Mouse (Mus musculus) midbrain, embryonic 15.5 days (tissue): ENCODE measurements at regions not wholly inside any gene's neighbourhood (a gene's known extent, or its start where the extent isn't known, plus 50 kb on each side); places are given as distances from the start of the nearest gene placed in this dataset.

Experiments
- ATAC-seq: fragments of 200-750 bp; cut with Nextera tagmentation; replicated peaks from 2 replicates; pipeline ENCODE4 v1.8.0; 2017; ENCODE audit warnings: moderate TSS enrichment
- H3K27ac ChIP-seq: fragments of 300-500 bp; sonication (generic); 2 replicates; pipeline ENCODE4 v1.5.1; 2015; ENCODE audit warnings: mild to moderate bottlenecking, inconsistent platforms
- H3K27me3 ChIP-seq: fragments of 300-500 bp; sonication (generic); replicated peaks from 2 replicates; pipeline ENCODE4 v1.6.1; 2015; ENCODE audit warnings: inconsistent platforms
- H3K36me3 ChIP-seq: fragments of 300-500 bp; sonication (generic); replicated peaks from 2 replicates; pipeline ENCODE4 v1.6.1; 2015; ENCODE audit warnings: inconsistent platforms
- H3K4me1 ChIP-seq: fragments of 300-500 bp; sonication (generic); 2 replicates; pipeline ENCODE4 v1.6.1; 2015; ENCODE audit warnings: inconsistent platforms
- H3K4me2 ChIP-seq: fragments of 300-500 bp; sonication (generic); 2 replicates; pipeline ENCODE4 v1.6.1; 2015; ENCODE audit warnings: inconsistent platforms, mild to moderate bottlenecking, moderate library complexity
- H3K4me3 ChIP-seq: fragments of 300-500 bp; sonication (generic); 2 replicates; pipeline ENCODE4 v1.5.1; 2015; ENCODE audit warnings: mild to moderate bottlenecking, inconsistent platforms
- H3K9ac ChIP-seq: fragments of 300-500 bp; sonication (generic); 2 replicates; pipeline ENCODE4 v1.6.1; 2015; ENCODE audit warnings: mild to moderate bottlenecking, inconsistent platforms
- H3K9me3 ChIP-seq: fragments of 300-500 bp; sonication (generic); 2 replicates; pipeline ENCODE4 v1.6.1; 2016; ENCODE audit warnings: inconsistent platforms
- WGBS: fragments of 180-500 bp; shearing (Covaris S2); methylation state at CpG from one replicate; pipeline ENCODE4 v1.1.7; 2015; ENCODE audit warnings: mixed read lengths; 5-methylcytosine and 5-hydroxymethylcytosine counted together

DNA sequence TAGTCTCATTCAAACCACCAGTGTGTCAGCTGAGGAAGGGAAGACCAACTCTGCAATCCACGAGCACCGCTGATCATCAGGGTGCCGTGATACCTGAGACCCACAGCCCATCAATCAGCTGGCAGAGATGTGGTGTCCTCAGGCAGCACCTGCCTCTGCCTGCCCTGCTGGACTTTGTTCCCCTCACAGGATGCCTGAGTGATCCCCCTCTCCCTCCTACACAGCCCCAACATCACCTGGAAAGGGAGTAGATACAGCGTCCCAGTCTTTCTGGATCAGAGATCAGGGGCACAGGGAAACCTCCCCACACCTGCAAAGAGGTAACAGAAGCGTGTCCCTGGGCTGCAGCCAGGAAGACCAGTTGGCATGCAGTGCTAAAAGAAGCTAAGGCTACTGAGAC lies 198.4 kb downstream of the Ajap1 start:
- Histone ChIP-seq H3K4me1 (no peaks in the 10 kb centered on the region), H3K4me3 (no peak overlapping the region), H3K9me3 (no peaks in the 10 kb centered on the region), H3K4me2 (no peak overlapping the region), H3K36me3 (no peaks in the 10 kb centered on the region), H3K9ac (no peak overlapping the region), H3K27ac (no peak overlapping the region), H3K27me3 (no peaks in the 10 kb centered on the region)
- no peak for ATAC-seq
- 91% methylated on average over 5 of the region's 5 CpGs for WGBS

DNA sequence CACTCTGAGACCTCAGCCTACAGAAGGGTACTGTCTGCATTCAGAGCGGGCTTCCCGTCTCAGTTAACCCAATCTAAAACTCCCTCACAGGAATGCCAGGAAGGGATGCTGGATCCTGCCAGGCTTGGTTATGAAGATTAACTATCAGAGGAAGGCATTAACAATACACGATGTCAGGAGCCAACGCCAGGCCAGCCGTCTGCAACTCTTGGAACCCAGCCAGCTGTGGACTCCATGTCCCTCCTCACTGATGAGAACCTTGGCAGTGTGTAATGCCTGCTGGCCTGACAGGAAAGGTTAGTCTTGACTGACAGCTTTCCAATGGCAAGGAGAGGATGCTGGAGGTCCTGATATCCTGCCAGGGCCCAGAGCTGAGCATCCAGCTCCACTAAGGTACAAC lies 206.0 kb downstream of the Ajap1 start:
- no peaks in the 10 kb centered on the region for H3K27me3 ChIP-seq

DNA sequence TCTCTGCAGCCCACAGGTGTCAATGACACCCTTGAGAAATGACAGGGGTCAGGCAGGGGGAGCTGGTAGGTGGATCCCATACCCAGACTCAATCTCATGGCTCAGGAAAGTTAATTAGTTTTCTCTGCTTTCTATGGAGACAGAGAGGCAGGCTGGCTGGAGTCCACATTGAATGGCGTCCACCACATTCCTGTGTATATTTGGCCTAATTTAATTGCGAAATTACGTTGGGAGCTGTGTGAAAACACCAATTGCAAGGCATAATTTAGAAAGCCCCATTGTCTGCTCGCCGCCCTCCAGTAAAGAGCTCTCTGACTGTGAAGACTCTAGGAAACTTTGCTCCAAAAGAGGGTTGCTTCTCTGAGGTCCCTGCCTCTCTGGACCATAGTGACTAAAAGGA lies 211.2 kb downstream of the Ajap1 start:
- Histone ChIP-seq H3K4me1 (peaks cover 17% of the 10 kb centered on the region), H3K9ac (no peak overlapping the region), H3K27me3 (no peaks in the 10 kb centered on the region), H3K36me3 (no peaks in the 10 kb centered on the region), H3K27ac (no peak overlapping the region), H3K4me3 (no peak overlapping the region), H3K4me2 (no peak overlapping the region), H3K9me3 (no peaks in the 10 kb centered on the region)
- 46% methylated on average over 5 of the region's 5 CpGs for whole genome bisulfite sequencing
- no peak for ATAC-seq

More for the DNA sequence above, 206.0 kb downstream of the Ajap1 start:
- H3K4me2 ChIP-seq, result no peak overlapping the region
- ATAC-seq, result no peak
- no peaks in the 10 kb centered on the region for H3K9me3 ChIP-seq
- no peaks in the 10 kb centered on the region for H3K4me1 ChIP-seq
- no peaks in the 10 kb centered on the region for H3K36me3 ChIP-seq
- WGBS, result 64% methylated on average over 5 of the region's 5 CpGs
- no peak overlapping the region for H3K27ac ChIP-seq
- no peak overlapping the region for H3K9ac ChIP-seq
- H3K4me3 ChIP-seq, result no peak overlapping the region

DNA sequence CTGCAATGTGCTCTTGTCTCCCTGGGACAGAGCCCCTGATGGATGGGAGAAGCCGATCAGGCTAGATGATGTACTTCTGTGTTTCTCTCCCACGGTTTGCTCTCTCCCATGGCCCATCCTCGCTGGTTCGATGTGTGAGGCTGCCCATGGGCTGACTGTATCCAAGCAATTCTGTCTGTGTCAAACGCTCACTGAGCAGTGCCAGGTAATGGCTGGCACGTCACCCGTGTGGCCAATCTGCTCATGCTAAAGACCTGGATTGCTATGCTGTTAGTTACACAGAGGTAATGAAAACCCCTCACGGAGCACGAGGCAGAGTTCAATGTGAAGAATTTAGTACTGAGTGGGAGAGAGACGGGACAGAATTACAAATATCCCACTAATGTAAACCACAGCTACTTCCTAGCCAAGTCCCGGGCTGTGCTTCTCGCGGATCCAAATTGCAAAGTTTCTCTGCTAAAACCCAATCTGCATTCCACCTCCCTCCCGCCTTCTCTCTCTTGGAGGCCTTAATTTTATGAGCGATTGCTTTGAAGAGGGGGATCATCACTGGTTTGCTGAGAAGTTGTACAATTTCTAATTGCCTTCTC lies 219.3 kb downstream of the Ajap1 start:
- no peak overlapping the region for H3K27ac ChIP-seq
- H3K4me1 ChIP-seq, result peaks cover 3% of the 10 kb centered on the region; the same call in 1 of the 2 replicates
- H3K4me2 ChIP-seq, result no peak overlapping the region
- no peaks in the 10 kb centered on the region for H3K9me3 ChIP-seq
- no peak overlapping the region for H3K4me3 ChIP-seq
- no peak for ATAC-seq
- no peak overlapping the region for H3K9ac ChIP-seq
- no peaks in the 10 kb centered on the region for H3K27me3 ChIP-seq
- WGBS, result 76% methylated on average over 15 of the region's 15 CpGs
- H3K36me3 ChIP-seq, result no peaks in the 10 kb centered on the region

DNA sequence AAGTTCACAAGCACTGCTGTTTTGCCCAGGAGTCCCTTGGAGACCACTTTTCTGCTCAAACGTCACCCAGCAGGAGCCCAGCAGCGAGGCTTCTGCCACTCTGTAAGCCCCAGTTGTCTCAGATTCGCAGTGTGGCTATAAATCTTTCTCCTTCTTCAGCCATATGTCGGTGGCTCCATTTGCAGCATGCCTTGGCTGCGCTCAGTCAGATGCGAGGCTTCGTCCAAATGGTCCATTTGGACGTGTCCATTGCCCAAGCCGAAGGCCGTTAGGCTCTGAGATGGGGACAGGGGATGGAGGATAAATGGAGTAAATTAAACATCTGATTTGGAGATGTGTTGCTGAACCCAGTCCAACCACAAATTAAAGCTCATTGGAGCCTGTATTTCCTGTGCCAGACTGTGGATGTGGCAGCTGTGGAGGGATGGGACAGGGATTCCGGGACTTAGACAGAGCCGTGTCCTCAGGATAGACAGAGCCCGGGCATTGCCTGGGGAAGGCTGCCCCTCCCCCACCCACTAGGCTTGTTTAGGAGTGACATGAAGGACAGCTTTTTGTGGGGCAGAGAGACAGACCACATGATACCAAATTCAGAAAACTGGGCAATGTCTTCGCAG lies 221.6 kb downstream of the Ajap1 start:
- H3K4me3 ChIP-seq, result no peak overlapping the region
- no peaks in the 10 kb centered on the region for H3K27me3 ChIP-seq
- H3K27ac ChIP-seq, result no peak overlapping the region
- no peak overlapping the region for H3K9ac ChIP-seq
- H3K9me3 ChIP-seq, result no peaks in the 10 kb centered on the region
- H3K4me1 ChIP-seq, result no peaks in the 10 kb centered on the region
- no peaks in the 10 kb centered on the region for H3K36me3 ChIP-seq
- ATAC-seq, result no peak
- WGBS, result 79% methylated on average over 14 of the region's 14 CpGs
- no peak overlapping the region for H3K4me2 ChIP-seq

DNA sequence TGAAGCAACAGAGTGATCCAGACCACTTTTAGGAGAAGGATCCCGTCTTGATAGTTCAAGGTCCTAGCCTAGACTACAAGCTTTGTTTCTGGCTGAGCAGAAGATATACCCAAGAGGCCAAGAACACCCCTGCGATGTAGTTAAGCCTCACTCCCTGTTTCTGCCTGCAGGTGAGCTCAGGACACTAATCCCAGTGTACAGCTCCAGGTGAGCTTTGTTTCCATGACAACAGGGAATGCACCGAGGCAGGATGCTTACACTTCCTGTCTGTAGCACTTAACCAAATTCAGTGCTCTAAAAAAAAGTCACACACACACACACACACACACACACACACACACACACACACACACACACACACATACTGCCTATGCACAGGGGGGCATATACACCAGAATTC lies 230.7 kb downstream of the Ajap1 start:
- H3K36me3 ChIP-seq, result no peaks in the 10 kb centered on the region
- H3K9ac ChIP-seq, result no peak overlapping the region
- H3K27me3 ChIP-seq, result no peaks in the 10 kb centered on the region
- 0 out of 2 replicates have a peak overlapping the region, but pooled peaks have one; percentile 5 for H3K27ac ChIP-seq
- no peaks in the 10 kb centered on the region; the same call in 1 of the 2 replicates for H3K9me3 ChIP-seq
- H3K4me3 ChIP-seq, result no peak overlapping the region
- ATAC-seq, result no peak; the same call in 1 of the 2 replicates
- WGBS, result 50% methylated on average over 3 of the region's 3 CpGs
- peaks cover 15% of the 10 kb centered on the region for H3K4me1 ChIP-seq
- no peak overlapping the region for H3K4me2 ChIP-seq

DNA sequence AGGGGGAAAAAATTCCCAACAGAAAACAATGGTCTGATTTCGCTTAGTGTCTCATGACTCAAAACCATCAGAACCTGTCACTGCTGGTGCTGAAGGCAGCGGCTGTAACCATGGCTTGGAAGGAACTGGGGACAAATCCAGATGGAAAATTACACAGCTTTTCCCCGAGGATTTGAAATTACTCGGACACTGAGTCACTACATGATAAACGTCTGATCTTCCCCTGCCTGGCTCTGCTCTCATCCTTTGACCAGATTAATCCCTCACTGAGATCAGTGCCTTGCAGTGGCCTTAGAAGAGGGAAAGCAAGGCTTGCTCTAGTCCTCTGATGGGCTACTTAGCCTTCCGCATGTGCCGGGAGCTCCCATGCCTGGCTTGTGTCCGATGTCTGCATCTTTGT lies 231.3 kb downstream of the Ajap1 start:
- Histone ChIP-seq H3K9me3 (no peaks in the 10 kb centered on the region; the same call in 1 of the 2 replicates), H3K4me1 (peaks cover 15% of the 10 kb centered on the region), H3K36me3 (no peaks in the 10 kb centered on the region), H3K9ac (no peak overlapping the region), H3K4me2 (no peak overlapping the region), H3K4me3 (no peak overlapping the region), H3K27me3 (no peaks in the 10 kb centered on the region), H3K27ac (0 out of 2 replicates have a peak overlapping the region, but pooled peaks have one; percentile 5)
- WGBS, result 36% methylated on average over 8 of the region's 8 CpGs
- ATAC-seq, result no peak

DNA sequence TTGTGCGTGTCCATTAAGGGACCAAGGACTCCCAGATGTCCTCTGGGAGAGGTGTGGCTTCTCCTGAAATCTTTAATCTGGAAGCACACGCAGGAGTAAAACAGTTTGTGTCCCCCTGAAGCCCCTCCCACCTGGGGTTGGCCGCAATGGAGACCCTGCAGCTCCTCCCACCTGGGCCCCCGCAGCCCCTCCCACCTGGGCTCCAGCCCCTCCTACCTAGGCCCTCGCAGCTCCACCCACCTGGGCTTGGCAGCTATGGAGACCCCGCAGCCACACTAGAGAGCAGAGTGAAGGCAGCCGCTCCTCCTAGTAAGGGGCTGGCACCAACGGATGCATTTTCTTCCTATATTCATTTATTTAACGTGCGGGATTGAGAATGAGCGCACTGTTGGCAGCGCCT lies 245.9 kb downstream of the Ajap1 start:
- H3K36me3 ChIP-seq, result no peaks in the 10 kb centered on the region
- H3K27me3 ChIP-seq, result peaks cover 5% of the 10 kb centered on the region; the same call in 1 of the 2 replicates
- H3K9ac ChIP-seq, result no peak overlapping the region
- H3K4me2 ChIP-seq, result peak overlapping the region; percentile 6; the same call in 1 of the 2 replicates
- no peak overlapping the region for H3K27ac ChIP-seq
- no peaks in the 10 kb centered on the region for H3K9me3 ChIP-seq
- no peak overlapping the region for H3K4me3 ChIP-seq
- H3K4me1 ChIP-seq, result peaks cover 12% of the 10 kb centered on the region
- ATAC-seq, result no peak
- WGBS, result 11% methylated on average over 12 of the region's 12 CpGs

DNA sequence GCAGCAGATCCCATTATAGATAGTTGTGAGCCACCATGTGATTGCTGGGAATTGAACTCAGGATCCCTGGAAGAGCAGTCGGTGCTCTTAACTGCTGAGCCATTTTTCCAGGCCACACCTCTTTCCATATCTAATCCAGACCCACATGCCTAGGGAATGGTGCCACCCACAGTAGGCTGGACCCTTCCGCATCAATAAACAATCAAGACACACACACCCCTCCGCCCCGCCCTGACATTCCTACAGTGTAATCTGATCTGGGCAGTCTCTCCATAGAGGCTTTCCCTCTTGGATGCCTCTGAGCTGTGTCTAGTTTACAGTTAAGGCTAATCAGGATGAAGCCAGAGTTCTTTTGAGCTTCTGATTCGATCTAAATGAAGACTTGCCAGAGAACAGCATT lies 248.8 kb downstream of the Ajap1 start:
- H3K36me3 ChIP-seq, result no peaks in the 10 kb centered on the region
- H3K4me3 ChIP-seq, result no peak overlapping the region
- no peak overlapping the region for H3K9ac ChIP-seq
- peaks cover 5% of the 10 kb centered on the region; the same call in 1 of the 2 replicates for H3K27me3 ChIP-seq
- no peaks in the 10 kb centered on the region for H3K9me3 ChIP-seq
- WGBS, result 80% methylated on average over 5 of the region's 5 CpGs
- no peak for ATAC-seq
- H3K4me2 ChIP-seq, result no peak overlapping the region
- H3K27ac ChIP-seq, result no peak overlapping the region
- H3K4me1 ChIP-seq, result peaks cover 8% of the 10 kb centered on the region

DNA sequence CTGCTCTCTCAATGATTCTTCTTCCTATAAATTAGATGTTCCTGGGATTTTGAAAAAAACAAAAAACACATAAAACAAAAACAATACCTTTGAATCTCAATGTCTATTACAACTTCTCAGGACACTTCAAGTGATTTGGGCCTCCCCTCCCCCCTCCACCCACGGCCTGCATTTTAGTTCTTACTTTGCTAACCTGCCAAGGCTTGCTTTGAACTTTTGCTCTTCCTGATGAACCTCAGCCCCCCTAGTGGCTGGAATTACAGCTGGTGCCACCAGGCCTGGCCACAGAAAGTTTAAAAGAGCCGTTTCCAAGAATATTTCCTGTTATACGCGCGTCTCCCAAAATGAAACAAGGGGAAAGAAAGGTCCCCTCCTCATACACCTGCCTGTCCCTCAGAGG lies 253.4 kb downstream of the Ajap1 start:
- H3K36me3 ChIP-seq, result no peaks in the 10 kb centered on the region
- WGBS, result 67% methylated on average over 5 of the region's 5 CpGs
- no peak overlapping the region for H3K4me2 ChIP-seq
- no peaks in the 10 kb centered on the region for H3K4me1 ChIP-seq
- no peak for ATAC-seq
- H3K9ac ChIP-seq, result no peak overlapping the region
- no peaks in the 10 kb centered on the region; the same call in 1 of the 2 replicates for H3K27me3 ChIP-seq
- no peak overlapping the region for H3K27ac ChIP-seq
- H3K4me3 ChIP-seq, result no peak overlapping the region
- H3K9me3 ChIP-seq, result no peaks in the 10 kb centered on the region

DNA sequence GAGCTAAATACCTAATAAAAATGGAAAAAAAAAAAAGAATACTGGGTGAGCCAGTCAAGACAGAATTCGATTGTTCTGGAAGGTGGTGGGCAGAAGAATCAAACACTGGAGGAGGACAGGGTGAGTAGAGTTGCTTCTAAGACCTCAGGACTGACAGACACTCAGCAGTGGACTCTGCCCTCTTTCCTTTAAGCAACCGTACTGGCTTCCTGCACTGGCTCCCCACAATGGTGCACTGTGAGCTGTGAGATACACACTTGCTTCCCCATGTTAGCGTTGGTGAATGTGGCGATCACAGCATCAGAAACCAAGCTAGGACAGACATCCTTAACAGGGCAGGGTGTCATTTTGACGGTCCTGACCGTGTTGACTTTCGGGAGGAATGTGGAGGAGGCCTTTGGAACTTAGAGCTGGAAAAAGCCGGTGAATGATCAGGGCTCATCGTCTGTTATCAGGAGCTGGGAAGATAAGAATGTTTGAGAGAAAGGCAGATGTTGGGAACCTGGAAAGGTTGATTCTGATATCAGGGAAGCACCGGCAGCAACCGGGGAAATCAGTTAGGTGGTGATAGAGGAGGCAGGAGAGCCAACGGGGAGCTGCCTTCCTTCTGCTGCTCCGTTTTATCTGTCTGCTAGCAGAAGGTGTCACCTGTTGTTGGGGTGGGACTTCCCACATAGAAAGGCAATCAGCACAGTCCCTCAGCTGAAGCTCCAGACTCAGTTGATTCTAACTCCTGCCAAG lies 254.8 kb downstream of the Ajap1 start:
- H3K4me2 ChIP-seq, result no peak overlapping the region
- H3K27me3 ChIP-seq, result no peaks in the 10 kb centered on the region; the same call in 1 of the 2 replicates
- H3K9ac ChIP-seq, result no peak overlapping the region
- 89% methylated on average over 13 of the region's 13 CpGs for WGBS
- no peak for ATAC-seq
- no peak overlapping the region for H3K27ac ChIP-seq
- H3K9me3 ChIP-seq, result no peaks in the 10 kb centered on the region
- H3K4me1 ChIP-seq, result no peaks in the 10 kb centered on the region
- no peaks in the 10 kb centered on the region for H3K36me3 ChIP-seq
- H3K4me3 ChIP-seq, result no peak overlapping the region

DNA sequence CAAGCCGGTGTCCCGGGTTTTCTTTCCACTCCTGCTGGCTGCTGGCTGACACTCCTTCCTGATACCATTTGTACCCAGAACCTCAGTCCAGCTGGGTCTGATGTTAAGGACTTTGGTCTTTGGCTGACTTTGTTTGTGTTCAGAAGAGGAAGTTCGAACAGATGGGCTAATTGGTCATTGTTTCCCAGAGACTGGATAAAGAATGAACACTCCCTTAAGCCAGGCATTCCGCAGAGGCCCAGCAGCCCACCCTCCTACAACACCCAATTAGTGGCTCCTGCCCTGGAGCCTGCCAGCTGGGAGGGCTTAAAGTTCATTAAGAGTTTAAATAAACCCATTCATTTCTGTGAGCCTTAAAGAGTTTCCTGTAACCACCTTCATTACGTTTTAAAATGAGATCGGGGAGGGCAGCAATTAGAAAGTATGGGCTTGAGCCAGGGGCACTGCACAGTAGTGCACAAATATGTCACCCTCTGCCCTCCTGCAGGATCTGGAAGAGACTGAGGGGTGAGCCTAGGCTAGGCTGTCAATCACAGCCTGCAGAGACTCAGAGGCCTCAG lies 257.9 kb downstream of the Ajap1 start:
- WGBS, result 17% methylated on average over 6 of the region's 6 CpGs
- H3K4me3 ChIP-seq, result no peak overlapping the region
- no peak overlapping the region for H3K27ac ChIP-seq
- H3K9ac ChIP-seq, result no peak overlapping the region
- H3K4me1 ChIP-seq, result no peaks in the 10 kb centered on the region
- H3K36me3 ChIP-seq, result no peaks in the 10 kb centered on the region
- H3K4me2 ChIP-seq, result no peak overlapping the region
- H3K9me3 ChIP-seq, result no peaks in the 10 kb centered on the region
- H3K27me3 ChIP-seq, result peaks cover 4% of the 10 kb centered on the region
- no peak for ATAC-seq
